Comparison of ENCODE assay signal across 26 mouse cellular contexts in the genomic region with DNA sequence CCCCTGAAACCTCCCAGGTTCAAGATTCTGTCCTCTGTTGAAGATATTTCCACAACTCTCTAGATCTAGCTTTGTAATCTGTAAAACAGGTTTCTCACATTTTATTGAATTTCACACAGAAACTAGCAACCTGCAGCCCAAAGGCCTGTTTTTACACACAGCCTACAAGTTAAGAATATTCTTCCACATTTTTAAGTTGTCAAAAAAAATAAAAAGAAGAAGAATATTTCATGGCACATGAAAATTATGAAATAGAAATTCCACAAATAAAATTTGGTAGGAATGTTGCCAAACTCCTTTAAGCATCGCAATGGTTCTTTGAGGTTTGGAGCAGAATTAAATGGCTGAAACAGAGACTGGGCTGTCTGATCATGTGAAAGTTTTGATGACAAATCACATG. TPM values are rescaled to one million over a fixed set of nuclear protein-coding genes. Genes with fewer than 3 reads are reported as not detected.
"Had no signal": no experiment of that assay in that cellular context is flagged by ENCODE, and none has a peak within 500 bp of the region (broad histone marks: within the 10 kb centered on the region; RNA-seq: fewer than 3 reads in every experiment).

No protein-coding gene starts in this region.

- H3K4me1 ChIP-seq: lung, embryonic 15.5 days; midbrain, embryonic 12.5 days; neural tube, embryonic 13.5 days had no signal

- H3K27ac ChIP-seq: lung, embryonic 15.5 days; macrophage; midbrain, embryonic 10.5 days; midbrain, embryonic 12.5 days; neural tube, embryonic 13.5 days; neural tube, embryonic 15.5 days had no signal

- DNase-seq: liver, postnatal 0 days; lung, adult 2 months; lung, postnatal 14 days; lung, postnatal 36 days; midbrain, embryonic 14.5 days; retina, postnatal 1 day; right cerebral cortex, adult 18-20 months; right cerebral cortex, postnatal 25 days; right cerebral cortex, postnatal 4 days; spleen, adult 18-20 months; thymus, adult 2 months; thymus, postnatal 25 days; thymus, postnatal 4 days had no signal

- H3K9me3 ChIP-seq: lung, embryonic 15.5 days; midbrain, embryonic 10.5 days; midbrain, embryonic 12.5 days; neural tube, embryonic 13.5 days; neural tube, embryonic 15.5 days had no signal

- H3K4me2 ChIP-seq: lung, embryonic 15.5 days; midbrain, embryonic 12.5 days; neural tube, embryonic 13.5 days; neural tube, embryonic 15.5 days had no signal

- ATAC-seq: liver, postnatal 0 days; lung, postnatal 0 days; midbrain, embryonic 16.5 days had no signal

- H3K4me3 ChIP-seq: lung, embryonic 15.5 days; midbrain, embryonic 10.5 days; midbrain, embryonic 12.5 days; myocyte; neural tube, embryonic 13.5 days; neural tube, embryonic 15.5 days had no signal

- H3K36me3 ChIP-seq: lung, embryonic 15.5 days; midbrain, embryonic 10.5 days; midbrain, embryonic 12.5 days; neural tube, embryonic 13.5 days; neural tube, embryonic 15.5 days had no signal

- H3K9ac ChIP-seq: liver, postnatal 0 days; lung, embryonic 15.5 days; midbrain, embryonic 12.5 days; neural tube, embryonic 13.5 days; neural tube, embryonic 15.5 days had no signal

- H3K27me3 ChIP-seq: lung, embryonic 15.5 days; midbrain, embryonic 12.5 days; neural tube, embryonic 13.5 days; neural tube, embryonic 15.5 days had no signal

RNA-seq across cellular contexts. Expression of gene Isx, which starts 24.3 kb away (rescaled TPM):
- total RNA-seq: megakaryocyte, adult 5-6 weeks; megakaryocyte-erythroid progenitor cell, adult 5-6 weeks had no signal
- polyA plus RNA-seq: liver, postnatal 0 days; lung, adult 2 months; lung, embryonic 15.5 days; lung, postnatal 0 days; macrophage; midbrain, embryonic 10.5 days; midbrain, embryonic 12.5 days; midbrain, embryonic 14.5 days; midbrain, embryonic 16.5 days; neural tube, embryonic 11.5 days; neural tube, embryonic 13.5 days; neural tube, embryonic 15.5 days; testis, adult 2 months had no signal
